Mouse (Mus musculus) CD4-positive helper T cell, adult 2 months (primary cell): ENCODE results near the gene Il12a.

Experiments used
- DNase-seq: peaks from one replicate; pipeline ENCODE4 v3.0.0-alpha.2; 2012; ENCODE audit warnings: low read depth, missing footprints, low spot score

Gene Il12a

DNA sequence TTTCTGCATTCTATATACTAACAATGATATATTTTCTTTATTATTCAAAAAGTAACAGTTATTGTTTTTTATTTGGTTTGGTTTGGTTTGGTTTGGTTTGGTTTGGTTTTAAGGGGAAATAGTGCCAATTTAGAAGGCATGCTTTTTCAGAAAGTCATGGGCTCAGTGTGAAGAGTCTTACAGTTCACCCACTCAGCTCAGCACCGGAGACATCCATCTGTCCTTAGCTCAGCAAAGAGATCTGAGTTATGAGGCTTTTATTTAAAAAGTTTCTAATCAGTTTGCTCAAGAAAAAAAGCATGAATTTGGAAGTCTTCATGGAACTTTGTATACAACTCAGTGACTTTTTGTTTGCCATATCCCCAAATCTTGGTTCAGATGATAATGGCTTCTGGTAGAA is 6.2 kb upstream of the Il12a start:
- no peak for DNase-seq

DNA sequence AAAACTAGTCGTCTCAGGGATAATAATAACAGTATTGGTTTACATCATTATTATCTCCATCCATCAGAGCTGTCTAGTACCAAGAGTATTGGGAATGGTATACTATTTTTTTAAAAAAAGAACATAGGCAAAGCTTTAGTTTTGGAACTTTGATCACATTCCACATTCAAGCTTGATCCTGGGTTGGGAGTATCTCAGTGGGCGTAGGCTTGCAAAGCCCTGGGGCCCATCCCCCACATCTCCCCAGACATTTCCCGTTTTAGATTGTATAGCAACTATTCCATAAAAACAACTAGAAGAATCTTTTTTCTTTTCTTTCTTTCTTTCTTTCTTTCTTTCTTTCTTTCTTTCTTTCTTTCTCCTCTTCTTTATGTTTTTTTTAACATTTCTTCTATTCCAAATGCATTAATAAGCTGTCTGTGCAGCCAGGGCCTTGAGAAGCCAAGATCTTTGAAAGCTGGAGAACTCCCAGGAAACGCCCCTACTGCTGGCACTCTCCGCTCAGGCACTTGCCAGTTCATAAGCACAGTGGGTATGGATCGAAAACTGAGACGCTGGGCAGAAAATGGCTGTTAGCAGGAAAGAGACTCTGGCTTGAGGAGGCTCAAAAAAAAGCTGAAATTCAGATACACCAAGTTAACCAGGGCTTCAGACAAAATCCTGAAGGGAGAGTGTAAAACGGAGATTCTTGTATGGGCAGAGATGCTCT is 3.4 kb upstream of the Il12a start:
- DNase-seq, result no peak

DNA sequence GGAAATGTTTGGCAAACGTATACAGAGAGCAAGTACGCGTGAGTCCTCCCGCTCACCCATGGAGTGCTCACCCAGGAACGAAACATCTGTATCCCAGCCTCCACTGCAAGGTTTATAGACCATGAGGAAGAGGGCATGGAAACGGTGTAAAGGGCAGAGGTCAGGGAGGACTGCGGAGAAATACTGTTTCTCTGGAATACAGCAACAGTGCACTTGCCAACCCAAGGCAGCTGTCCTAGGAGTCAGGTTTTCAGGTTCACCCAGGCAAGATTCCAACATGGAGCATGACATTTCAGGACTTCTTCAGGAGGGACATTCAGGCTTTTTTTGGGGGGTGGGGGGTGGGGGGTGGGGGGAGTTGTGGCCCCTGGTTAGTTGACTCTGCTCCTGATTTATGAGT is 1.1 kb upstream of the Il12a start:
- DNase-seq, result no peak

DNA sequence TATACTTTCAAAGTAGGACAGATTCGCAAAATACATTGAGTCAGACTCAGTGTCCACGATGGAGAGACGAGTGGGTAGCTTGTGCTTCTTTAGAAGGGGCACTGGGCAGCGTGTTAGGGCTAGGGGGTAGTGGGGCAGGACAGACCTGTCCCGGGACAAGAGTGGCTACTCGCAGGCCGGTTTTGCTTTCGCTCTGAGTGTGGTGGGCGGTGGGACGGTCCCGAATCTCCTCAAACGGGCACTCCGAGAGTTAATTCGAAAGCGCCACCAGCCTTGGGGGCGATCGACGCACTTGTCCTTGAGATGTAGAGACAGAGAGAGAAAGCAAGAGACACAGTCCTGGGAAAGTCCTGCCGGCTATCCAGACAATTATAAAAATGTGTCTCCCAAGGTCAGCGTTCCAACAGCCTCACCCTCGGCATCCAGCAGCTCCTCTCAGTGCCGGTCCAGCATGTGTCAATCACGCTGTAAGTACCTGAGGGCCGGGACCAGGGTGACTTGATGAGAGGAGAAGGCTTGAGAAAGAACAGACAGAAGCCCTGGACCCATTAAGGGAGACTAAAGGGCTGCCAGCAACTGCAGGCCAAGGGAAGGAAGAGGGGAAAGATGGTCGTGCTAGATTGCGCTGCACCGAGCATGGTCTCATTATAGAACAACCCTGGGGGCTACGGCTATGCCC is 795 bp downstream of the Il12a start:
- no peak for DNase-seq

DNA sequence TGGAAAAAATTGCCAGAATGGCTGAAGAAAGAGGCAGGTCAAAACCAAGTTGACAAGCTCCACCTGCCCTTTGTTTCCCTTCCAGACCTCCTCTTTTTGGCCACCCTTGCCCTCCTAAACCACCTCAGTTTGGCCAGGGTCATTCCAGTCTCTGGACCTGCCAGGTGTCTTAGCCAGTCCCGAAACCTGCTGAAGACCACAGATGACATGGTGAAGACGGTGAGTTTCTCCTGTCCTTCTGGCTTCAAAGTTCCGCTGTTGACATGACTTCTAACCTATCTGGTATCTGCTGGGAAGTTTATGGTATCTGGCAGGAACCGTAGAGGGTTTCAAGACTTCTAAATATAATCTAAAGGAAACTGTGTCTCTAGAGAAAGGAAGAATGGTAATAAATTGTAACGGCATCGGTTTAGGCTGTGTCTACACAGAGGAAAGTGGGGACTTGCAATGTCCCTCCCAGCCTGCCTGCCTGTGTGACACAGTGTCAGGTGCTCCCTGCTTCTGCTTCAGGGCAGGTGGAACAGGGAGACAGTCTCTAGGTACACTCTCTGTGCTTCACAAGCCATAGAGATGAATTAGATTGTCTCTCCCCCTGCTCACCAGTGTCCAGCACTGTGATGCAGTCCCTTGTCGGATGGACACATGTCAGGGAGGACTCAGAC is 1.6 kb downstream of the Il12a start:
- no peak for DNase-seq

DNA sequence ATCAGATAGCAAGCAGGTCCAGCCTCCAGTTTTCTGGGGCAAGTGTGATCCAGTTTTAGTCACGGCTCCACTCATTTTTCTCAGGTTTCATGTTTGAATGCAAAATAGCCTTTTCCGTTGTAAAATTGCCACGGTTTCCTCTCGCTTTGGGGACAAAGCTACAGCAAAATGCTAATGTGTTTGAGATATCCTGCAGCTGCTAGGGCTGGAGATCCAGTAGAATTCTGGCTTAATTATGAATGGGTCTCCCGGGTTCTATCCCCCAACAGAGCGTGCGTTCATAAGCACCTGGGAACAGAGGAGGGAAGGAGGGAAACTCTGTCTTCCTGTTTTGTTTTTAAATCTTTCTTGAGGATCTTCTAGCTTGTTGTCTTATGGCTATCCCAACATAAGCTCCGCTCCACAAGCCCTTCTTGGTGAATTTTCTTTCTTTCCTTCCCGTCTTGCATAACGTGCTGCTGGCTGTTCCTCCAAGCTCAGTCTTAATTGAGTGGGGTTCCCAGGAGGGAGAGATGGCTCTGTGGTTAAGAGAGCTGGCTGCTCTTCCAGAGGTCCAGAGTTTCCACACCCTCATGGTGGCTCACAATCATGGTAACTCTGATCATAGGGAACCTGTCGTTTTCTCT is 2.3 kb downstream of the Il12a start:
- no peak for DNase-seq

DNA sequence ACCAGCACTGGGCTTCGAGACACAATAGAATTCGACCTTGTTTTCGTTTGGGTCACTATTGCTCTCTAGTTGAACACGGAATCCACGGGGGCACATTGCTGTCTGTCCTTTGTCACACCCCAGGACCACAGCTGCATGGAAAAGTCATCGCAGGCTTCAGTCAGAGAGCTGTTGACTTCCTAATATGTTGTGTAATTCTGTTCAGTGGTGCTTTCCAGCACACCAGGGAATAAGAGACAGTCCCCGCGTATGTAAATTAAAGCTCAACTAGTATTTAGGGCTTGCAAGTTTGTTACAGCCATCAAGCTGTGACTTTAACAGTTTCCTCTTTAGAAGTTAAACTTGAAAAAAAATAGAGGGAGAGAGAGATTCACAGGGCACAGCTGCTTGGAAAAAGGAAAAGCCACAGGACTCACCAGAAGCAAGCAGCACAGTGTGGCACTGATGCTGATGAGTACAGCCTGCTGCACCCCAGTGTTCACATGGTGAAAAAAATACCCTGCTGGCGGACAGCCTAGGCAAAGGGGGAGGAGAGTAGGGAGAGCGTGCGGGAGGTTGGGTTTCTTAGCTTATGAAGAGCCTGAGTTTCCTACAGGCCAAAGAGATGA is 3.1 kb downstream of the Il12a start:
- no peak for DNase-seq

DNA sequence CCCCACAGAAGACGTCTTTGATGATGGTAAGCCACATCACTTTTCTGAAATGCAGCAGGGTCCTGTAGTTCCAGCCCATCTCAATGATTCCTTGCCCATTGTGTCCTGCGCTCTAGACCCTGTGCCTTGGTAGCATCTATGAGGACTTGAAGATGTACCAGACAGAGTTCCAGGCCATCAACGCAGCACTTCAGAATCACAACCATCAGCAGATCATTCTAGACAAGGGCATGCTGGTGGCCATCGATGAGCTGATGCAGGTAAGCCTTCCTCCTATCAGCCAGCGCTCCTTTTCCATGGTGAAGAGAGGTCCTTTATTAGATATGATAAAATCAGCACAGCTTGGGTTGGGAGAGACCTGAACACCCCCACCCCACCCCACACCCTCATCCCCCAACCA is 4.9 kb downstream of the Il12a start:
- no peak for DNase-seq

DNA sequence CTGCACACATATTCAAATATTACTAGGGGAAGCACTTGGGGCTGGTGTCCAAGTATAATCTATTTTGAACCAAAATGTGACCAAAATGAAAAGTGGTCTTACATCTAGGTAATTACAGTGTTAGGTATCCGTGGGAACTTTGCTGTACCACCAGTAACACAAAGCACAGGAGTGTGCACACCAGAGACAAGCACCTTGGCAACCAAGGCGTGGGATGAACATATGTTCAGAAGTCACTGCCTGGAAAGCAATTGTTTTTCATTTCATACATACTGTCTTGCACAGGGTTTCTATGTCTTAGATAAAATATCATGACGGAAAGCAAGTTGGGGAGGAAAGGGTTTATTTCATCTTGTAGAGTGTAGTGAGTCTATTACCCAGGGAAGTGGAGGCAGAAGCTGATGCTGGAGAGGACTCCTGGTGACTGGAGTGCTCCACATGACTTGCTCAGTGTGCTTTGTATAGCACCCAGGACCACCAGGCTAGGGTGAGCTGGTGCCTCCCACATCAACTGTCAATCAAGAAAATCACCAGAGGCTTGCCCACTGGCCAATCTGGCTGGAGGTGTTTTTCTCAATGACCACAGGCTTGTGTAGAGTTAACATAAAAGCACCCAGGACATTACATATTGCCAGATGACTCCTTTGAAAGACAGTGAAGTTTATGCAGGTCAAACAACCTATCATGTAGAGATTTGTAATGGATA is 6.2 kb downstream of the Il12a start:
- DNase-seq, result no peak

DNA sequence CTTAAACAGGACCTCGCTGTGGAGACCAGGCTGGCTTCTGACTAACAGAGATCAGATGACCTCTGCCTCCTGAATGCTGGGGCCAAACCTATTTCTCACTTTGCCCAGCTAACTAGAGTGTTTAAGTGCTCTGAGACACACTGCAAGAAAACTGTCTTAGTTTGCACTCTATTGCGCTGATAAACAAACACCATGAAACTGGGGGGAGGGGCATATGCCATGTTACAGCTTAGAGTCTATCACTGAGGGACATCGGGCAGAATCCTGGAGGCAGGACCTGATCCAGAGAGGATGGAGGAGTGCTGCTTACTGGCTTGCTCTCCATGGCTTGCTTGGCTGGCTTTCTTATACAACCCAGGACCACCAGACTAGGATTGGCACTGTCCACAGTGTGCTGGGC is 8.2 kb downstream of the Il12a start:
- no peak for DNase-seq

DNA sequence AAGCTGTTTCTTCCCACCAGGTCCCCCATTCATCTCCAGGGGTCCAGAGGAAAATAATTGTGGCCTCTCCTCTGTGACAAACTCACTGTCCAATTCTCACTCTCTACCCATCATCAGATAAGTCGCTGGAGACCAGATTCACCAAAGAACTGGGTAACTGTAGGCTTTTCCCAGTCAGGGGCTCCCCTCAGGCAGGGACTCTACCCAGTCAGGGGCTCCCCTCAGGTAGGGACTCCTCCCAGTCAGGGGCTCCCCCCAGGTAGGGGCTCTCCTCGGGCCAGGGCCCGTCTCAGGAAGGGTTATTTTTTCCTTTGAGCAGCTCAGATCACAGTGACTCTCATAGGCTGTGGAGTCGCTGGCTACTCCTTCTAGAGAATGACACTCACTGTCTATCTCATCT is 9.6 kb downstream of the Il12a start:
- DNase-seq, result no peak

DNA sequence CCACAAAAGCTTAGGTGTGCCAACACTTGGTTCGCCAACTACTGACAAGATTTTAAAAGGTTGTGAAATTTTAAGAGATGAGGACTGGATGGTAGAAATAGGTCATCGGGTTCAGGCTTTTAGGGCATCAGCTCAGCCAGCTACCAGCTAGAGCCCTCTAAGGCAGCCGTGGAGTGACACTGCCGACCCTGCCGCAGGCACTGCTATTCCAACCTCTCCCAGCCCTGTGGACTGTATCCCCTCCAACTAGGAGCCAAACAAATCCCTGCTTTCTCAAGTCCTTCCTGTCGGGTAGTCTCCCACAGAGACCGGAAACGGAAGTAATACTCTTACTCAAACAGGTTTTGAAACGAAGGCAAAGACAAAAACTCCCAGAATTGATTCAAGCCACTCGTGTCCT is 15.9 kb downstream of the Il12a start:
- DNase-seq, result no peak

DNA sequence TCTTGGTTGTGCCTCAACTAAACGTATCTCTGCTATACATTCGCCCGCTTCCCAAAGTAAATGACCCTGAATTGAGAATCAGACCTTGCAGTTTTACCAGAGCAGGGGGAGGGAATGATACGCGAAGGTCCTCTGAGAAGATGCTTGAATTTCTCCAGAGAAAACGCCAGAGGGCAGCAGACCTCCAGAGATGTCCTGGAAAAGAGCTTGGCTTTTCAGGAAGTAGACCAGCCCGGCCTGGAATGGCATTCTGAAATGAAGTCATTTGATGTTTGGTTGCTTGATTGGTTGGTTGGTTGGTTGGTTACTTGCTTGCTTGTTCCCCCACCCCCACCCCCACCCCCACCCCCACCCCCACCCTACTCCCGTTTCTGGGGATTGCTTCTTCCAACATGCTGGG is 17.8 kb downstream of the Il12a start:
- peak; percentile 27 for DNase-seq

DNA sequence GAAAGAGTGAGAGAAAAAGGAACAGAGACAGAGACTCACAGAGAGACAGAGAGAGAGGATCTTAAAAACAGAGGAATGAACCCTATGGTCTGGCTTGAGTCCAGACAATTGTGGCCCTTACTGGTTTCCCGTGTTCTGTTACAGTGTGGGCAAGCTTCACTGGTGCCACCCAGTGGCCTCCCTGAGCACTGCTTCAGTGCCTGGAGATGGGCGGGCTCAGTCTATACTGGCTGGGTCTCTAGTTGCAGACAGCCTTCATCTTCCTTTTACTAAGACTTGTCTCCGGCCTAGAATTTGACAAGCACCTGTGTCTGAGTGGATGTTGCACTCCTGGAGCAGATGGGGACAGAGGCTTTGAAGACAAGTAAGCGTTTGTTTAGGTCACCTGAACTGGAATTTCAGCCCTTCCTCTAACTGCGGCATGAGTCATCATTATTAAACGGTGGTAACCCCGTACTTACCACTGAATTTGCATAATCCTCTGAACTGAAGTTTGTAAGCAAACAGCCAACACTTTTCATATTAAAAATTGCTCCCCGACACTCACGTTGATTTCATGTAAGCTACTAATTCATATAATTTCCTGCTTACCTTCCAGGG is 18.9 kb downstream of the Il12a start:
- DNase-seq, result peak; percentile 77

DNA sequence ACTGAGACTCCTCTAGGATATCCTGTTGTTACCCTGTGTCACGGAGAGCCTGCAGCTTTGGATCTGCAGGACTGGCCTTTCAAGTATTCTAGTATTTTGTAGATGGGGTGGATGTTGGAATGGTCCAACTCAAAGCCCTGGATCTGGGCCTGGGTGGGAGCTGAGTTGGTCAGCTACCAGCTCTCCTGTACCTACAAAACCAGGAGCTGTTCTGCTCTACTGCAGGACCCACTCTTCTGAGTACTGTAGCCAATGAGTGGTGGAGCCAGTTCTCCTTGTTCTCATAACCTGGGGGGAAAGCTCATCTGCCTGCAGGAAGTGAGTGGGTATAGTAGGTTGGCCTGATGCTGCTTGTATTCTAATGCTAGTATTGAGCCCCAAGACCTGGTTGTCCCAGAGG is 20.0 kb downstream of the Il12a start:
- DNase-seq, result no peak

DNA sequence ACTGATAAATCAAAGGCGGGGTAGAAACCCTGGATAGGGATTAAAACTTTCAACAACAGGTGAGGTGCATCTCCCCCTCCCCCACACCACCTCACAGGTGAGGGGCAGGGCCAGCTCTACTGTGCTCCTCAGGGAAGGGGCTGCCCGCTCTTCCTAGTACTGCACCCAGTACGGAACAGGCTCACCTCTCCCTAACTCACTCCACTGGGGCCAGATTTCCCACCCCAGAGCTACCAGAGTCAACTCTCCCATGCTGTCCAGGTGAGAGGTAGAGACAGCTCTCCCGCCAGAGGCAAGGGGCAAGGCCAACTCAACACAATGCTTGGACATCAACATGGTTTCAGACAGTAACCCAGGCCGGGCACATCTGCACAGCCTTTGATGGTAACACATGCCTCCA is 21.1 kb downstream of the Il12a start:
- DNase-seq, result no peak

DNA sequence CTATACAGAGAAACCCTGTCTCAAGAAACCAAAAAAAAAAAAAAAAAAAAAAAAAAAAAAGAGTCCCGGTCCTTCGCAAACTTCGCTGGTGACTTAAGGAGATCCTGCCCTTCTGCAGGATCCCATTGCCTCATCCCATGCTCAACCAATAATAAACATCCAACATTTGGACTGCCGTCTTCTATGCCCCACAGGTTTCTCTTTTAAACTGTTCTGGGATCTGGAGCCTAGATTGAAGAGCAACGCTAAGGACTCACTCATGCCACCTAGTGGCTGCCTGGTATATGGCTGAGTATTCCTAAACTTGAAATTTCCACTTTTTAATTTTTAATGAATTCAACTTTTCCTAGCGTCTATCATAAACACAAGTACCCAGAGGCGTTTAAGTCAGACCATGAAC is 23.1 kb downstream of the Il12a start:
- DNase-seq, result peak; percentile 62

DNA sequence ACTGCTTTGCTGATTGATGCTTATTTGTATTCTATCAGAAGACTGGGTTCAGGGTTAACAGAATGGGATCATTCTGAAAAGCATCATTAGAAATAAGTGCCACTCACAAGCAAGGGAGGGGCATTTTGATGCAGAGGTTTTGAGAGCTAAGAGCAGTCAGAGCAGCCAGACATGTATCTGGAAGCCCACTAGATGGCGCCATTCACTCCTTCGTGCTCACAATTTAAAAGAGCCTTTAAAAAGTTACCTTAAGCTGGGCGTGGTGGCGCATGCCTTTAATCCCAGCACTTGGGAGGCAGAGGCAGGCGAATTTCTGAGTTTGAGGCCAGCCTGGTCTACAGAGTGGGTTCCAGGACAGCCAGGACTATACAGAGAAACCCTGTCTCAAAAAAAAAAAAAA is 26.9 kb downstream of the Il12a start:
- DNase-seq, result peak; percentile 75

DNA sequence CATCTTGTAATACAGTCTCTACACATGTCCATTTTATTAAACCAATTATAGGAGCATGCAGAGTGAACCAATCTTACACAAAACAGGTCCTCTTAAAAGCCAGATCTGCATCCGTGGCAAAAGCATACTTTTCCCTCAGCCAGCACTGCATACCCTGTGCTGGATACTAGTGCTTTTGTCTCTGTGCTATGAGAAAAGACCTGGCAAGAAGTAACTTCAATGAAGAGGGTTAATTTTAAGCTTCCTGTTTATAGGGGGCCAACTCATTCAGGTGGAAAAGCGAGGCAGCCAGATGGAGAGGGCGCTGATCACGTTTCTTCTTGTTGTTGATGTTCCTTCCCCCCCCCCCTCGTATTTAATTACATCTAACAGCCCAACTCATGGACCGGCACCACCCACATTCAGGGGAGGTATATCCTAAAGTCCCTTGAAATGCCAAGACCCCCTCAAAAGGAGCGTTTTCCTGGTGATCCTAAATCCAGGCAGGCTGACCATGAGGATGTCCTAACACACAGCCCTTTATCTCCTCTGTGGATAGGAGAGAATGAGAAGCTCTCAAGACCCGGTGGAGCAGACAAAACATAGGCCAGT is 28.9 kb downstream of the Il12a start:
- DNase-seq, result no peak

DNA sequence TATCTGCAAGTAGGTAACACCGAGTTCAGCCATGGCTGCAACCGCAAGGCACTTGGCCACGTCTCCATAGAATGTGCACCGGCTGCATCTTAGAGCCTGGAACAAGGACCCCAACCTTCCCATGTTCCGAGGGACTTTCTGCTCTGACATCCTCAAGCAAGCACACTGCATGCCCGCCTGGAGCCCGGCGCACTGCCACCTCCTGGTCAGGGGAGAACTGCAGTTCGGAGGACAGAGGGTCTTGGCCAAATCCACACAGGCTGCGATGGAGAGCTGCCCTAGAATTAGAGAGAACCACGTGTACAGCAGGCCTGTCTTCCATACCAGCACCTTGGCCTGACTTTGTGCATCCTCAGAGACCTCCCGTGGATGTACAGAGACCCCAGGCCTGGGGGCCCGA is 29.8 kb downstream of the Il12a start:
- DNase-seq, result no peak

DNA sequence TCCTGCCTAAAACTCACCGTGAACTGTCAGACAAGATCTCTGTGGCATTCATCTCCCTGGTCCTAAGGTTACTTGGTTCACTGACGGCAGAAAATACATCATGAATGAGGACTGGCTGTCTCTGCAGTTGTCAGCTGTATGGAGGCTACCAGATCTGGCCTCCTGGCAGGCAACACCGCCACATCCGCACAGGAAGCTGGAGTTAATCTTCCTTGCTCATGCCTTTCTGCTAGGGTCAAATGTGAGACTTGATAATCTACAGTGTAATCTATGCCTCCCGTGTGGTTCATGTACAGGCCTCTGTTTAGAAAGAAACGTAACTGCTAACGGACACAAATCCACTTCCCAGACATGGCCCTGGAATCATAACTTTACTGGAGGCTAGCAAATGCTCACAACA is 51.5 kb downstream of the Il12a start:
- DNase-seq, result no peak
